Mouse (Mus musculus) E14TG2a.4 (cell line): Measurements from ENCODE around the gene Il31.

Source experiments
- H3K27me3 ChIP-seq: 2 replicates; pipeline ENCODE4 v1.6.1; 2014; ENCODE audit warnings: low read length, control low read depth; ENCODE audit not compliant: insufficient read depth
- H3K36me3 ChIP-seq: 2 replicates; pipeline ENCODE4 v1.6.1; 2014; ENCODE audit warnings: low read length, control low read depth; ENCODE audit not compliant: insufficient read depth
- H3K4me1 ChIP-seq: replicated peaks from 2 replicates; pipeline ENCODE4 v1.6.1; 2014; ENCODE audit warnings: low read depth, low read length, control low read depth
- H3K4me3 ChIP-seq: replicated peaks from 2 replicates; pipeline ENCODE4 v1.5.1; 2014; ENCODE audit warnings: mild to moderate bottlenecking, low read length
- H3K9me3 ChIP-seq: 2 replicates; pipeline ENCODE4 v1.6.1; 2014; ENCODE audit warnings: low read length, control low read depth
- CTCF ChIP-seq: conservative IDR thresholded peaks from 2 replicates; pipeline ENCODE4 v1.5.1; 2014; ENCODE audit warnings: low read length
- NANOG ChIP-seq: IDR thresholded peaks from 2 replicates; pipeline ENCODE4 v1.6.1; 2014; ENCODE audit warnings: borderline replicate concordance, low read length, mixed read lengths
- POU5F1 ChIP-seq: IDR thresholded peaks from 2 replicates; pipeline ENCODE4 v1.6.1; 2014; ENCODE audit warnings: low read length, borderline replicate concordance

Il31 gene

GRCm38 (mm10) chr5:123436071-123436779 lies 53.1 kb downstream of the Il31 start:
- Histone ChIP-seq H3K4me3 (no peak overlapping the region), H3K36me3 (peaks cover 8% of the 10 kb centered on the region; the same call in 1 of the 2 replicates), H3K4me1 (peaks cover 7% of the 10 kb centered on the region; the same call in 1 of the 2 replicates), H3K27me3 (no peaks in the 10 kb centered on the region), H3K9me3 (no peaks in the 10 kb centered on the region)
- TF ChIP-seq POU5F1 (no peak), CTCF (no peak), NANOG (no peak)

GRCm38 (mm10) chr5:123432305-123432874 lies 56.9 kb downstream of the Il31 start:
- peaks cover 12% of the 10 kb centered on the region for H3K4me1 ChIP-seq
- no peaks in the 10 kb centered on the region for H3K9me3 ChIP-seq
- no peaks in the 10 kb centered on the region for H3K27me3 ChIP-seq
- H3K4me3 ChIP-seq = no peak overlapping the region
- H3K36me3 ChIP-seq = no peaks in the 10 kb centered on the region
- no peak for TF ChIP-seq CTCF

- H3K27me3 ChIP-seq = no peaks in the 10 kb centered on the region
- H3K4me1 ChIP-seq = peaks cover 12% of the 10 kb centered on the region
- TF ChIP-seq NANOG (no peak), POU5F1 (no peak), CTCF (no peak)
- no peak overlapping the region for H3K4me3 ChIP-seq
- H3K36me3 ChIP-seq = peaks cover 3% of the 10 kb centered on the region; the same call in 1 of the 2 replicates
- no peaks in the 10 kb centered on the region for H3K9me3 ChIP-seq
Observed at GRCm38 (mm10) chr5:123431524-123432304, 57.6 kb downstream of the Il31 start.
